Mouse (Mus musculus): ENCODE measurements at regions not wholly inside any gene's neighbourhood (a gene's known extent, or its start where the extent isn't known, plus 50 kb on each side); places are given as distances from the start of the nearest gene placed in this dataset.

DNA sequence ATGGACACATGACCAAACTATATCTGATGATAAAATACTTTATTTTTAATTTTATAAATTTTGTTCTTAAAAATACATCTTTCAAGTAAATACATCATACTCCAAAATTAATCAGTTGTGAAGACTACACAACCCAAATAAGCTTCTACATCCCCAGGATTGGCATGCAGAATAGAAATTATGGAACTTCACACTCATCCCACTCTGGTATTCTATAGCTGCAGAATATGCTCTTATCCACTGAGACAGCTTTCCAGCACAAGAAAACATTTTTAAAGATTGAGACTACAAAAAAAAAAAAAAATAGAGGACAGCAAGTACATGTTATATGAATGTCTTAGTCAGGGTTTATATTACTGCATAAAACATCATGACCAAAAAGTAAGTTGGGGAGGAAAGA lies 94.4 kb downstream of the Gm11232 start:
- Histone ChIP-seq H3K36me3 (ENCODE audit: control insufficient read depth, insufficient read depth, low read length) (no peaks in the 10 kb centered on the region), H3K9me3 (ENCODE audit: control insufficient read depth, low read length) (no peaks in the 10 kb centered on the region), H3K27me3 (ENCODE audit: control insufficient read depth, insufficient read depth, low read length) (no peaks in the 10 kb centered on the region), H3K4me1 (replicated peaks; ENCODE audit: control insufficient read depth, insufficient read depth, low read length) (no peaks in the 10 kb centered on the region), H3K4me3 (ENCODE audit: low read depth, low read length) (no peak overlapping the region), H3K27ac (ENCODE audit: low read depth, low read length) (no peak overlapping the region), H3K4me2 (ENCODE audit: low read depth, low read length, severe bottlenecking) (no peak overlapping the region), H3K9ac (ENCODE audit: low read length) (no peak overlapping the region)
- no peak for DNase-seq (ENCODE audit: low spot score)
- ATAC-seq (replicated peaks; ENCODE audit: low FRiP score), result no peak

DNA sequence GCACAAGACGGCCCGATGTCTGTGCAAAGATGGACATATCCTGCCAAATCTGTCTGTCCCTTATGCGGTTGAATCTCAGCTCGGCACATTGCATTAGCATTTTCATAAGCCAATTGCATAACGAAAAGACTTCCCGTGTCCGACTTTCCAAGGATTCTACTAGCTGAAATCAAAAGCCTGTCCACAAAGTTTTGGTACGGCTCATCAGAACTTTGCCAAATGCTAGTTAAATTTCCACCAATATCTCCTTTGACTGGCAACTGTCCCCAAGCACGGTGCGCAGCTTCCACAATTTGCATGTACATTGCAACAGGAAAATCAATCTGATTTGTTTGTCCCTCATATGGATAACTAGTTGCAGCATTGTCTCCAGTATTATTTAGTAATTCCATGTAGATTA lies 117.2 kb downstream of the Gm11232 start:
- Histone ChIP-seq H3K4me3 (ENCODE audit: low read depth, low read length) (no peak overlapping the region), H3K9me3 (ENCODE audit: control insufficient read depth, low read length) (no peaks in the 10 kb centered on the region; the same call in 1 of the 2 replicates), H3K9ac (ENCODE audit: low read length) (no peak overlapping the region), H3K4me1 (replicated peaks; ENCODE audit: control insufficient read depth, insufficient read depth, low read length) (no peaks in the 10 kb centered on the region), H3K27ac (ENCODE audit: low read depth, low read length) (no peak overlapping the region), H3K4me2 (ENCODE audit: low read depth, low read length, severe bottlenecking) (no peak overlapping the region), H3K27me3 (ENCODE audit: control insufficient read depth, insufficient read depth, low read length) (no peaks in the 10 kb centered on the region), H3K36me3 (ENCODE audit: control insufficient read depth, insufficient read depth, low read length) (no peaks in the 10 kb centered on the region)
- no peak for DNase-seq (ENCODE audit: low spot score)
- 96% methylated on average over 10 of the region's 10 CpGs for WGBS
- no peak for ATAC-seq (replicated peaks; ENCODE audit: low FRiP score)

DNA sequence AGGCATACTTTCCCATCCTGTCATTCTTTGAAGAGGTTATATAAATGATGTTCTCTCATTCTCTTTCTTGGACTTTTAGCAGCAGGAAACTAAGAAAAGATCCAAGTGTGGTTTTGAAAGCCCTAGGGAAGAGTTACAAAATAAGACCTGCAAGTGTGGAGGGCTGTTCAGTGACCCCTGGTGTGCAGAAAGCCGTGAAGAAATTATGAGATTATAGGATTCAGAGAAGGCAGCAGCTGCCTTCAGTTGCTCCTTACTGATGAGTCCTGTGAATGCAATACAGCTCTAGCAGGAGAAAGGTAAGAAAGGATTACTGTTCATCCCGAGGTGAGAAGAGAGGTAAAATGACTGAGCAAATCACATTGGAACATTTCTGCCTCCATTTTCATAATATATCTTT lies 130.7 kb downstream of the Gm11232 start:
- H3K4me1 ChIP-seq (replicated peaks; ENCODE audit: control insufficient read depth, insufficient read depth, low read length), result no peaks in the 10 kb centered on the region
- ATAC-seq (replicated peaks; ENCODE audit: low FRiP score) (no peak), DNase-seq (ENCODE audit: low spot score) (no peak)
- no peaks in the 10 kb centered on the region for H3K27me3 ChIP-seq (ENCODE audit: control insufficient read depth, insufficient read depth, low read length)
- no peak overlapping the region for H3K27ac ChIP-seq (ENCODE audit: low read depth, low read length)
- H3K4me3 ChIP-seq (ENCODE audit: low read depth, low read length), result no peak overlapping the region
- WGBS, result 35% methylated on average over 2 of the region's 2 CpGs
- no peak overlapping the region for H3K4me2 ChIP-seq (ENCODE audit: low read depth, low read length, severe bottlenecking)
- no peak overlapping the region for H3K9ac ChIP-seq (ENCODE audit: low read length)
- no peaks in the 10 kb centered on the region for H3K36me3 ChIP-seq (ENCODE audit: control insufficient read depth, insufficient read depth, low read length)
- no peaks in the 10 kb centered on the region for H3K9me3 ChIP-seq (ENCODE audit: control insufficient read depth, low read length)

DNA sequence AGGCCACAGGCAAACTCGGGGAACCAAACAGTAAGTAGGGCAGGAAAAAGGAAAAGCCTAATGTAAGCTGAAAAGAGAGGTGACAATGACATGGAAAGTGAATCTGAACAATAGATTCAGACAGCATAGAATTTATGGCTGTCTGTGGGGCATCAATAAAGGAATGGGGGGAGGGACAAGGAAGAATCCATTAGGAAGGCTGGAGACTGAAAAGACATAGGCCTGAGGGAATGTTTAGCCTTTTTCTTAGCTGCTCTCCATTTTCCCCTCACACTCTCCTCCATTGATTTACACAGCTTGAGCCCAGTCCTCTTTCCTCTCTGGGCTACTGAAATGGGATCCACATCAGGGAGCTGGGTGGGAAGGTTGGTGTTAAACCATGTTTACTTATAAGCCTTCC lies 131.1 kb downstream of the Gm11232 start:
- Histone ChIP-seq H3K27ac (ENCODE audit: low read depth, low read length) (no peak overlapping the region), H3K4me3 (ENCODE audit: low read depth, low read length) (no peak overlapping the region), H3K9ac (ENCODE audit: low read length) (no peak overlapping the region), H3K27me3 (ENCODE audit: control insufficient read depth, insufficient read depth, low read length) (no peaks in the 10 kb centered on the region), H3K36me3 (ENCODE audit: control insufficient read depth, insufficient read depth, low read length) (no peaks in the 10 kb centered on the region), H3K9me3 (ENCODE audit: control insufficient read depth, low read length) (no peaks in the 10 kb centered on the region), H3K4me1 (replicated peaks; ENCODE audit: control insufficient read depth, insufficient read depth, low read length) (no peaks in the 10 kb centered on the region), H3K4me2 (ENCODE audit: low read depth, low read length, severe bottlenecking) (no peak overlapping the region)
- 40% methylated on average over 1 of the region's 1 CpGs for WGBS
- no peak for ATAC-seq (replicated peaks; ENCODE audit: low FRiP score)
- DNase-seq (ENCODE audit: low spot score), result no peak

DNA sequence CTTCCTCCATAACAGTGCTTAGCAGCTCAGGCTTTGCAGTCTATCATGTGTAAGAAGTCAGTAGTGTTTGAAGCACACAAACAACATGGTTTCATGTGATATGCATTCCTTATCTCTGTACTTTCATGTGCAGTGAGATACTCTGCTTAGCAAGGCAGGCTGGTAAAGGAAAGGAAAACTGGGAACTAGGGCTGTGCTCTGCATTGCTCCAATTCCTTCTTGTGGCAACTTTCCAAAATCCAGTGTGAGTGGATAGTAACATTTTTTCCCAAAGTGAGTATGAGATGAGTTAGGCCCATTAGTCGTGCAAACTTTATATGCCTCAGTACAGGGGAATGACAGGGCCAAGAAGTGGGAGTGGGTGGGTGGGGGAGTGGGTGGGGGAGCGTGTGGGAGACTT lies 133.0 kb downstream of the Gm11232 start:
- Histone ChIP-seq H3K27ac (ENCODE audit: low read depth, low read length) (no peak overlapping the region), H3K9me3 (ENCODE audit: control insufficient read depth, low read length) (no peaks in the 10 kb centered on the region), H3K4me3 (ENCODE audit: low read depth, low read length) (no peak overlapping the region), H3K4me1 (replicated peaks; ENCODE audit: control insufficient read depth, insufficient read depth, low read length) (no peaks in the 10 kb centered on the region), H3K27me3 (ENCODE audit: control insufficient read depth, insufficient read depth, low read length) (no peaks in the 10 kb centered on the region), H3K9ac (ENCODE audit: low read length) (no peak overlapping the region), H3K36me3 (ENCODE audit: control insufficient read depth, insufficient read depth, low read length) (no peaks in the 10 kb centered on the region), H3K4me2 (ENCODE audit: low read depth, low read length, severe bottlenecking) (no peak overlapping the region)
- 82% methylated on average over 2 of the region's 2 CpGs for WGBS
- ATAC-seq (replicated peaks; ENCODE audit: low FRiP score) (no peak), DNase-seq (ENCODE audit: low spot score) (no peak)

DNA sequence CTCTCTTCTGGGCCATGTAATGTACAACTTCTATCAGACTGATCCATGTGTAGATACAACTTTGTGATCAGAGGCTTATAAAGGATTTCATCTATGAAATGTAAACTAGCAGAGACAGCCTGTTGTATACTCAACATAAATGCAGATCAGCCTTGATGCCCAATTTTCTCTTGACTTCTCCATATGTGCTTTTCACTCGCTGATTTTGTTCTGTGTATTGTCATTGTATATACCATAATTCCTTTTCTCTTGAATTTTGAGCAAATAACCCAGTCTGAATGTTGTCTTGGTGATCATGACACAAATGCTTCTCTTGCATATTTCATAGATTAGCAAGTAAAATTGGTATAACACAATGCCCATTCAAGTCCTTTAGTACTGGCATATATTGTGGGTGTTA lies 144.0 kb downstream of the Gm11232 start:
- no peak overlapping the region for H3K4me2 ChIP-seq (ENCODE audit: low read depth, low read length, severe bottlenecking)
- ATAC-seq (replicated peaks; ENCODE audit: low FRiP score), result no peak
- H3K4me1 ChIP-seq (replicated peaks; ENCODE audit: control insufficient read depth, insufficient read depth, low read length), result no peaks in the 10 kb centered on the region
- no peak overlapping the region for H3K4me3 ChIP-seq (ENCODE audit: low read depth, low read length)
- no peaks in the 10 kb centered on the region for H3K9me3 ChIP-seq (ENCODE audit: control insufficient read depth, low read length)
- H3K27me3 ChIP-seq (ENCODE audit: control insufficient read depth, insufficient read depth, low read length), result no peaks in the 10 kb centered on the region
- no peak for DNase-seq (ENCODE audit: low spot score)
- WGBS, result 93% methylated on average over 1 of the region's 1 CpGs
- no peaks in the 10 kb centered on the region for H3K36me3 ChIP-seq (ENCODE audit: control insufficient read depth, insufficient read depth, low read length)
- no peak overlapping the region for H3K9ac ChIP-seq (ENCODE audit: low read length)
- H3K27ac ChIP-seq (ENCODE audit: low read depth, low read length), result no peak overlapping the region

DNA sequence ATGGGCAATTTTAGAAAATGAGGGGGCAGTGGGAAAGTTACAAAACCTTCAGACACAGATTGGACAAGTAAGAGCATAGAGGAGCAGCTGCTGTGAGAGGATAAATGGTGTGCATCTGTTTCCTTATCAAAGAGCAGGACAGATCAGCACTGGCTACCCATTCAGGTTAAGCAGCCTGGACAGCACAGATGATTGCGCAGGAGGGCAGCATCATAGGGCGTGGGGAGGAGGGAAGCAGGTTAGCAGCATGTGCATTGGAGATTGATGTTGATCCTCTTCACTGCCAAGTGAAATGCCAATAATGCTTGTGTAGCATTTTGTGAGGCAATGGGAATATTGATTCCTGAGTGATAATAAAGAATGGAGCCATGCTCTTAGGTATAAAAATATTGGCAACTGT lies 171.9 kb downstream of the Gm11232 start:
- H3K27ac ChIP-seq (ENCODE audit: low read depth, low read length), result no peak overlapping the region
- H3K9ac ChIP-seq (ENCODE audit: low read length), result no peak overlapping the region
- no peaks in the 10 kb centered on the region for H3K4me1 ChIP-seq (replicated peaks; ENCODE audit: control insufficient read depth, insufficient read depth, low read length)
- ATAC-seq (replicated peaks; ENCODE audit: low FRiP score) (0 out of 2 replicates have a peak, but pooled peaks have one; percentile 60), DNase-seq (ENCODE audit: low spot score) (no peak)
- no peaks in the 10 kb centered on the region for H3K27me3 ChIP-seq (ENCODE audit: control insufficient read depth, insufficient read depth, low read length)
- 90% methylated on average over 2 of the region's 2 CpGs for WGBS
- H3K4me3 ChIP-seq (ENCODE audit: low read depth, low read length), result no peak overlapping the region
- no peaks in the 10 kb centered on the region for H3K9me3 ChIP-seq (ENCODE audit: control insufficient read depth, low read length)
- H3K36me3 ChIP-seq (ENCODE audit: control insufficient read depth, insufficient read depth, low read length), result no peaks in the 10 kb centered on the region
- no peak overlapping the region for H3K4me2 ChIP-seq (ENCODE audit: low read depth, low read length, severe bottlenecking)

DNA sequence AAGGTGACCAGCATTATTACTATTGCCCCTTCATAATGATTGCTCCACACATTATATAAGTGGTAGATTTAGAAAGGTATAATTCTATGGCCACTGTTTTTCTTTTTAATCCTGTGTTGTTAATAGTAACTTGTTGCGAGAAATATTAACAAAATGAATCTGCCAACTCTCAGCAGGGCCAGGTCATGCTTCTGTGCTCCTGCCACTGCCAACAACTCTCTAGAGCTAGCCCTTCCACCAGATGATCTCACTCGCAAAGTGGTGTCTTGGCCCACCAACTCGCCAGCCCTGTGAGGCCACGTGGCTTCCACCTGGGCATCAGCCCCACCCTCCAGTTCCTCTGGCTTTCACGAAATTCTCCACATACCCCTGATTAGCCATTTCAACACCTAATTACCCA lies 197.1 kb downstream of the Gm11232 start:
- DNase-seq (ENCODE audit: low spot score) (no peak), ATAC-seq (replicated peaks; ENCODE audit: low FRiP score) (no peak)
- H3K4me2 ChIP-seq (ENCODE audit: low read depth, low read length, severe bottlenecking), result no peak overlapping the region
- no peak overlapping the region for H3K4me3 ChIP-seq (ENCODE audit: low read depth, low read length)
- no peaks in the 10 kb centered on the region for H3K4me1 ChIP-seq (replicated peaks; ENCODE audit: control insufficient read depth, insufficient read depth, low read length)
- no peak overlapping the region for H3K9ac ChIP-seq (ENCODE audit: low read length)
- no peak overlapping the region for H3K27ac ChIP-seq (ENCODE audit: low read depth, low read length)
- no peaks in the 10 kb centered on the region for H3K36me3 ChIP-seq (ENCODE audit: control insufficient read depth, insufficient read depth, low read length)
- no peaks in the 10 kb centered on the region for H3K9me3 ChIP-seq (ENCODE audit: control insufficient read depth, low read length)
- no peaks in the 10 kb centered on the region for H3K27me3 ChIP-seq (ENCODE audit: control insufficient read depth, insufficient read depth, low read length)
- 89% methylated on average over 5 of the region's 5 CpGs for WGBS

DNA sequence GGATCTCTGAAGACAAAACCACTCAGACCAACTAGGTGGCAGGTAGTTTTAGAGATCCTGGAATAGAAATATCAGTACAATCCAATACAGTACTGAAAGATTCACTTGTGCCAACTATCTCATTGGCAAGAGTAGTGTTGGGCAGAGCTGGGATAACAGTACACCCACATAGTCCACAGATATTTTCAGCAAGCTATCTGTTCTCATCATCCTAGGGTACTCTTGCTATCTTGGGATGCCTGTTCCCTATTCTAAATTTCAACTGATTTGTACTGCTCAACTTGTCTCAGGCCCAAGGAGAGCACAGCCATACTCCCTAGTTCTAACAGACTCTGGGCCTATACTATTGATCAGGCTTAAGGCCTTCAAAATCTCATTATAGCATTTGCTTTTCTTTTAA lies 218.6 kb downstream of the Gm11232 start:
- no peak overlapping the region for H3K4me3 ChIP-seq (ENCODE audit: low read depth, low read length)
- DNase-seq (ENCODE audit: low spot score), result no peak
- no peak overlapping the region for H3K27ac ChIP-seq (ENCODE audit: low read depth, low read length)
- H3K4me2 ChIP-seq (ENCODE audit: low read depth, low read length, severe bottlenecking), result no peak overlapping the region
- ATAC-seq (replicated peaks; ENCODE audit: low FRiP score), result no peak
- H3K36me3 ChIP-seq (ENCODE audit: control insufficient read depth, insufficient read depth, low read length), result no peaks in the 10 kb centered on the region
- H3K9me3 ChIP-seq (ENCODE audit: control insufficient read depth, low read length), result no peaks in the 10 kb centered on the region
- no peaks in the 10 kb centered on the region for H3K4me1 ChIP-seq (replicated peaks; ENCODE audit: control insufficient read depth, insufficient read depth, low read length)
- H3K9ac ChIP-seq (ENCODE audit: low read length), result no peak overlapping the region
- no peaks in the 10 kb centered on the region for H3K27me3 ChIP-seq (ENCODE audit: control insufficient read depth, insufficient read depth, low read length)

Measured in forebrain, embryonic 11.5 days (tissue).